Mouse (Mus musculus) liver, adult 2 months (tissue): Measurements from ENCODE around the gene Zfp106. TPM values are rescaled to one million over a fixed set of nuclear protein-coding genes. Genes with fewer than 3 reads are reported as not detected.

Source experiments
- DNase-seq: peaks from one replicate; pipeline ENCODE4 v3.0.0-alpha.2; 2011; ENCODE audit warnings: low read depth, low spot score; ENCODE audit errors: extremely low read depth
- H3K27ac ChIP-seq: fragments of 200-500 bp; replicated peaks from 2 replicates; pipeline ENCODE4 v1.5.1; 2012; ENCODE audit warnings: low read depth, mild to moderate bottlenecking, control low read depth, inconsistent platforms, low read length; ENCODE audit not compliant: insufficient read depth
- H3K27me3 ChIP-seq: fragments of 200-500 bp; 2 replicates; pipeline ENCODE4 v1.6.1; 2012; ENCODE audit warnings: mild to moderate bottlenecking, moderate library complexity, low read length, inconsistent platforms; ENCODE audit not compliant: control insufficient read depth, insufficient read depth
- H3K36me3 ChIP-seq: fragments of 200-500 bp; 2 replicates; pipeline ENCODE4 v1.6.1; 2012; ENCODE audit warnings: low read length, inconsistent platforms; ENCODE audit not compliant: control insufficient read depth, insufficient read depth
- H3K4me1 ChIP-seq: fragments of 200-500 bp; 2 replicates; pipeline ENCODE4 v1.6.1; 2011; ENCODE audit warnings: low read length; ENCODE audit not compliant: control insufficient read depth, insufficient read depth
- H3K4me3 ChIP-seq: fragments of 200-500 bp; 2 replicates; pipeline ENCODE4 v1.5.1; 2011; ENCODE audit warnings: low read depth, mild to moderate bottlenecking, control low read depth, low read length, moderate library complexity; ENCODE audit not compliant: insufficient read depth
- H3K79me2 ChIP-seq: fragments of 200-500 bp; 2 replicates; pipeline ENCODE4 v1.6.1; 2012; ENCODE audit warnings: inconsistent platforms, mild to moderate bottlenecking, low read length, moderate library complexity; ENCODE audit not compliant: control insufficient read depth, insufficient read depth
- H3K9ac ChIP-seq: fragments of 200-500 bp; 2 replicates; pipeline ENCODE4 v1.6.1; 2012; ENCODE audit warnings: low read depth, mild to moderate bottlenecking, control low read depth, inconsistent platforms, low read length
- CTCF ChIP-seq: fragments of 200-500 bp; IDR thresholded peaks from 2 replicates; pipeline ENCODE4 v1.5.1; 2011; ENCODE audit warnings: low read depth, low read length, control low read depth
- POLR2A ChIP-seq: fragments of 200-500 bp; IDR thresholded peaks from 2 replicates; pipeline ENCODE4 v1.6.1; 2011; ENCODE audit warnings: low read length, control low read depth; ENCODE audit not compliant: insufficient read depth; ENCODE audit errors: extremely low read depth
- WGBS: fragments of 180-500 bp; shearing (Covaris S2); methylation state at CpG from one replicate; pipeline ENCODE4 v1.1.7; 2018; 5-methylcytosine and 5-hydroxymethylcytosine counted together
- polyA plus RNA-seq: library from polyadenylated mRNA; depleted of rRNA; stranded (reverse); fragments of >200 nt; gene quantifications from 2 replicates; pipeline ENCODE4 v1.2.3, GENCODE M21; 2012; rRNA removed
- total RNA-seq: library from RNA; depleted of rRNA; stranded (reverse); fragments of >200 nt; gene quantifications from 2 replicates; pipeline ENCODE4 v1.2.3, GENCODE M21; 2014; rRNA removed

The Zfp106 gene
- total and polyA plus RNA-seq, 2 experiments: 30.1 to 34.6 TPM

- no peak overlapping the region for H3K4me3 ChIP-seq
- 87% methylated on average over 5 of the region's 5 CpGs for WGBS
- no peak overlapping the region for H3K27ac ChIP-seq
- H3K4me1 ChIP-seq: peaks cover 17% of the 10 kb centered on the region
- peaks cover 4% of the 10 kb centered on the region for H3K36me3 ChIP-seq
- DNase-seq: no peak
- H3K27me3 ChIP-seq: no peaks in the 10 kb centered on the region
- H3K9ac ChIP-seq: no peak overlapping the region
- TF ChIP-seq POLR2A: no peak
- TF ChIP-seq CTCF: no peak
- H3K79me2 ChIP-seq: no peaks in the 10 kb centered on the region
Measured at GRCm38 (mm10) chr2:120465397-120465785, 98.3 kb downstream of the Zfp106 start.

DNA sequence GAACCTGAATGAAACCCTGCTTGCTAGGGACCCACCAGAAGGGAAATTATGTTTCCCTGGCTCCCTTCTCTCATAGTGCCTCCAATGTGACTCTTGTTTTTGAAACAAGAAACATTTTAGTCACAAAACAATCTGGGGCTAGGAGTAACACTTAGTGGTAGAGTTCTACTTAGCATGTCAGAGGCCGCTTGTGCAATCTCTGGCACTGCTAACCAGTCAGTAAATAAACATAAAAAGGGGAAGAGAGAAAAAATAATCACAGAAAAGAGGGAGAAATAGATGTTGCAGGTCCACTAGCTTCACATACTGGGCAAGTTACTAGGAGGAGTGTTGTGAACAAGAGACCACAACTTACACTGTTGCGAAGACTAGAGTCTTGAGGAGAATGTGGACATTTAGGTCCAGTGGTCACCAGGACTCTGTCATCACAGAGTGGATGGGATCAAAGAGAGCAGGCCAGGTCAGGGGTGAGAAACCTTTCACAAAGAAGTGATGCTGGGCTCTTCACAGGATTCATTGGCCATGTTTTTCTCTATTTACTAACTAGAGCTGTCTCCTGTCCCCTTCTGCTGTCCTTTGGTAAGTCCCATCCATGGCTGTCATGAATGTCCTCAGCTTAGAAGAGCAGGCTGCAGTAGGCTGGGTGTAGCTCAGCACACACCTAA is 98.8 kb downstream of the Zfp106 start:
- Histone ChIP-seq H3K27me3 (no peaks in the 10 kb centered on the region), H3K4me3 (no peak overlapping the region), H3K36me3 (peaks cover 4% of the 10 kb centered on the region), H3K4me1 (peaks cover 17% of the 10 kb centered on the region), H3K79me2 (no peaks in the 10 kb centered on the region), H3K9ac (no peak overlapping the region), H3K27ac (peak overlapping the region; percentile 52)
- no peak for TF ChIP-seq POLR2A
- TF ChIP-seq CTCF: no peak
- peak; percentile 78 for DNase-seq
- WGBS: 41% methylated on average over 2 of the region's 2 CpGs

- Histone ChIP-seq H3K79me2 (no peaks in the 10 kb centered on the region), H3K4me1 (peaks cover 17% of the 10 kb centered on the region), H3K9ac (no peak overlapping the region), H3K27me3 (no peaks in the 10 kb centered on the region), H3K4me3 (no peak overlapping the region), H3K36me3 (peaks cover 4% of the 10 kb centered on the region), H3K27ac (0 out of 2 replicates have a peak overlapping the region, but pooled peaks have one; percentile 0)
- DNase-seq: no peak
- 68% methylated on average over 8 of the region's 8 CpGs for WGBS
- TF ChIP-seq CTCF (no peak), POLR2A (no peak)
Measured at GRCm38 (mm10) chr2:120464091-120464490, 99.6 kb downstream of the Zfp106 start.

GRCm38 (mm10) chr2:120463328-120463727 is 100.3 kb downstream of the Zfp106 start:
- TF ChIP-seq POLR2A (no peak), CTCF (no peak)
- peaks cover 17% of the 10 kb centered on the region for H3K4me1 ChIP-seq
- peaks cover 6% of the 10 kb centered on the region for H3K36me3 ChIP-seq
- H3K9ac ChIP-seq: no peak overlapping the region
- peak; percentile 80 for DNase-seq
- no peaks in the 10 kb centered on the region for H3K27me3 ChIP-seq
- H3K79me2 ChIP-seq: no peaks in the 10 kb centered on the region
- no peak overlapping the region for H3K4me3 ChIP-seq
- H3K27ac ChIP-seq: no peak overlapping the region
- WGBS: 44% methylated on average over 7 of the region's 7 CpGs

- H3K79me2 ChIP-seq: no peaks in the 10 kb centered on the region
- H3K27me3 ChIP-seq: no peaks in the 10 kb centered on the region
- no peak overlapping the region for H3K9ac ChIP-seq
- H3K4me1 ChIP-seq: peaks cover 15% of the 10 kb centered on the region
- no peak for TF ChIP-seq POLR2A
- TF ChIP-seq CTCF: no peak
- WGBS: 89% methylated on average over 4 of the region's 4 CpGs
- no peak for DNase-seq
- no peak overlapping the region for H3K4me3 ChIP-seq
- H3K36me3 ChIP-seq: peaks cover 23% of the 10 kb centered on the region
- no peak overlapping the region for H3K27ac ChIP-seq
Measured at GRCm38 (mm10) chr2:120460216-120460615, 103.4 kb downstream of the Zfp106 start.

Other genes starting within 250 kb of the Zfp106 start
- 0.09 TPM in 1 of 2 replicates, not detected in the other for gene Pla2g4f, start 249.7 kb downstream of the Zfp106 start, total RNA-seq
- 0.05 and 0.15 TPM in 2 replicates for gene Pla2g4f, start 249.7 kb downstream of the Zfp106 start, polyA plus RNA-seq
- gene Vps39, start 210.7 kb downstream of the Zfp106 start, total RNA-seq: 14.2 and 18.0 TPM in 2 replicates
- 7.4 and 10.5 TPM in 2 replicates for gene Vps39, start 210.7 kb downstream of the Zfp106 start, polyA plus RNA-seq
- 20.0 and 26.5 TPM in 2 replicates for gene Ganc, start 159.9 kb downstream of the Zfp106 start, total RNA-seq
- gene Ganc, start 159.9 kb downstream of the Zfp106 start, polyA plus RNA-seq: 10.7 and 13.9 TPM in 2 replicates
- 14.0 and 15.7 TPM in 2 replicates for gene Tmem87a, start 159.7 kb downstream of the Zfp106 start, total RNA-seq
- gene Tmem87a, start 159.7 kb downstream of the Zfp106 start, polyA plus RNA-seq: 2.1 and 4.3 TPM in 2 replicates
- gene Capn3, start 107.8 kb downstream of the Zfp106 start, total RNA-seq: 2.2 and 2.5 TPM in 2 replicates
- 0.87 and 1.0 TPM in 2 replicates for gene Capn3, start 107.8 kb downstream of the Zfp106 start, polyA plus RNA-seq
- gene Snap23, start 3.8 kb upstream of the Zfp106 start, total RNA-seq: 26.2 and 31.3 TPM in 2 replicates
- gene Snap23, start 3.8 kb upstream of the Zfp106 start, polyA plus RNA-seq: 5.1 and 5.3 TPM in 2 replicates
- 8.2 and 8.7 TPM in 2 replicates for gene Haus2, start 45.5 kb upstream of the Zfp106 start, total RNA-seq
- 1.8 and 2.2 TPM in 2 replicates for gene Haus2, start 45.5 kb upstream of the Zfp106 start, polyA plus RNA-seq
- 8.7 and 10.1 TPM in 2 replicates for gene Lrrc57, start 45.7 kb upstream of the Zfp106 start, total RNA-seq
- 6.3 and 7.0 TPM in 2 replicates for gene Lrrc57, start 45.7 kb upstream of the Zfp106 start, polyA plus RNA-seq
- gene Stard9, start 65.3 kb upstream of the Zfp106 start, total RNA-seq: 3.3 and 4.4 TPM in 2 replicates
- 0.78 and 1.4 TPM in 2 replicates for gene Stard9, start 65.3 kb upstream of the Zfp106 start, polyA plus RNA-seq